Mouse (Mus musculus) cortical plate, adult 2 months (tissue): ENCODE data around the gene Mylk3. TPM values are rescaled to one million over a fixed set of nuclear protein-coding genes. Genes with fewer than 3 reads are reported as not detected.

Experiments used
- H3K27ac ChIP-seq: fragments of 200-500 bp; 2 replicates; pipeline ENCODE4 v1.5.1; 2012; ENCODE audit warnings: low read length, control low read depth, inconsistent platforms; ENCODE audit not compliant: insufficient read depth
- H3K4me1 ChIP-seq: fragments of 200-500 bp; 2 replicates; pipeline ENCODE4 v1.6.1; 2011; ENCODE audit warnings: low read length; ENCODE audit not compliant: control insufficient read depth, insufficient read depth
- H3K4me3 ChIP-seq: fragments of 200-500 bp; 2 replicates; pipeline ENCODE4 v1.5.1; 2011; ENCODE audit warnings: mild to moderate bottlenecking, low read length, control low read depth; ENCODE audit not compliant: insufficient read depth
- CTCF ChIP-seq: fragments of 200-500 bp; IDR thresholded peaks from 2 replicates; pipeline ENCODE4 v1.5.1; 2011; ENCODE audit warnings: mild to moderate bottlenecking, control low read depth, low read length; ENCODE audit not compliant: insufficient read depth; ENCODE audit errors: extremely low read depth
- POLR2A ChIP-seq: fragments of 200-500 bp; IDR thresholded peaks from 2 replicates; pipeline ENCODE4 v1.6.1; 2011; ENCODE audit warnings: mild to moderate bottlenecking, low read length, control low read depth; ENCODE audit not compliant: insufficient read depth; ENCODE audit errors: extremely low read depth
- polyA plus RNA-seq: library from polyadenylated mRNA; depleted of rRNA; stranded (reverse); fragments of >200 nt; gene quantifications from 2 replicates; pipeline ENCODE4 v1.2.3, GENCODE M21; 2012

Gene Mylk3
- polyA plus RNA-seq, 1 experiment, result 4.3 TPM

DNA sequence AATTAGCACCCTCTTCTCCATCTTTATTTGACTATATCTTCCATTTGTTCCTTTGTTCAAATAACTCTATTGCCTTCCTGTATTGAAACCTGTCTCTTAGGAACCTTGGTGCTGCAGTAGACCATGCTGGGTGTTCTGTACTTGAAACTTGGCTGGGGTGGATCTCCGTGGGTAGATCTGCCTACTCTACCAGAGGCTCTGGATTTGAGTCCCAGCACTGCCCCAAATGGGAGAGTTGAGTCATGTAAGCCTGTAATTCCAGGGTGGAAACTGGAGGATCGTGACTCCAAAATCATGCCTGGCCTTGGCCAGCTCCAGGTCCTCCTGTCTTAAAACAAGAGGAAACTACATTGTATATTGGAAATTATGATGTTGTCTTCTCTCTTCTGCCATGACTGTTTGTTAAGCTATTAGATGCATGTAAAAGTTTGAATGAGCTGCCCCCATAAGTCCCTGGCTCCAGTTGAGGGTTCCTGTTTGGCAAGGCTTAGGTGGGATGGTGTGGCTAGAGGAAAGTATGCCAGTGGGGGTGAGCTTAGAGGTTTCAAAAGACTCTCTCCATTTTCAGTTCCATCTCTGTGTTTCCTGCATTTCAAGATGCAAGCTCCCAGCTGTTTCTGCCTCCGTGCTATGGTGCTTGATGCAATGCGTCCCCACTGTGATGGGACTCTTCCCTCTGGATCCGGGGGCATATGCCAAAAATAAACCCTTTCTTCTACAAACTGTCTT is 14.2 kb downstream of the Mylk3 start:
- TF ChIP-seq CTCF (no peak), POLR2A (no peak)
- Histone ChIP-seq H3K4me1 (no peaks in the 10 kb centered on the region), H3K4me3 (no peak overlapping the region), H3K27ac (no peak overlapping the region)

- TF ChIP-seq CTCF, result no peak
- TF ChIP-seq POLR2A, result no peak
- Histone ChIP-seq H3K4me3 (no peak overlapping the region), H3K4me1 (no peaks in the 10 kb centered on the region), H3K27ac (no peak overlapping the region)
Measured at GRCm38 (mm10) chr8:85365176-85365575, 21.0 kb downstream of the Mylk3 start.

- Histone ChIP-seq H3K4me1 (no peaks in the 10 kb centered on the region), H3K27ac (no peak overlapping the region), H3K4me3 (no peak overlapping the region)
- TF ChIP-seq POLR2A (no peak), CTCF (no peak)
Measured at GRCm38 (mm10) chr8:85364628-85365027, 21.5 kb downstream of the Mylk3 start.

DNA sequence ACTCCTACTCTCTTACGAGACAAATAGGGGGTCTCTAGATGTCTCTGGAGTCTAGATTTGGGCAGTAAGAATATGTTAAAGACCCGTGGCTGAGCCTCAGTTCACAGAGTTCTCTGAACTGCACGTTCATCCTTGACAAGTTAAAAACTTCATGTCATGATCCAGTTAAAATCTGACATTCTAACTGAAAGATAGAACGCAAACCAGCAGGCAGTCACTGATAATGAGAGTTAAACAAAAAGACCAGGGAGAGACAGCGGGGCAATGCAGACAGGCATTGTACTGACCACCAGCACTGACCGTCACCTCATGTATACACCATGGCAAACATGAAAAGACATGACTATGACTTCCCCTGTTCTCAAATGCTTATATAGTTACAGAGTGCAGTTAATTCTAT is 22.7 kb downstream of the Mylk3 start:
- TF ChIP-seq CTCF (no peak), POLR2A (no peak)
- Histone ChIP-seq H3K4me1 (no peaks in the 10 kb centered on the region), H3K4me3 (no peak overlapping the region), H3K27ac (no peak overlapping the region)

DNA sequence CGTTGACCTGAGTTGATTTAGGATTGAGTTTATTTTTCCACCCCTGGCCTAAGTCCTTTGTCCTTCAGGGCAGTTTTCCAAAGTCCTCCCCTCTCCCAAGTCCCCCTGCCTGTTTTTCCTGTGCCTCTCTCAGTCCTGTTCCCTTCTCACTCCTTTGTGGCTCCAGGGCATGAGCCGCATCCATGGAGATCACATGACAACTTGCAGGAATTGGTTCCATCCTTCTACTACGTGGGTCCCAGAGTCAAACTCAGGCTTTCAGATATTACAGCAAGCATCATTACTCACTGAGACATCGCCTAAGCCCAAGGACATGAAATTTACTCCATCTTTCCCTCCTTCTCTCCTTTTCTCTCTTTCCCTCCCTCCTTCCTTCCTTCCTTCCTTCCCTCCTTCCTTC is 23.9 kb downstream of the Mylk3 start:
- Histone ChIP-seq H3K4me3 (no peak overlapping the region), H3K27ac (no peak overlapping the region), H3K4me1 (no peaks in the 10 kb centered on the region)
- TF ChIP-seq POLR2A, result no peak
- TF ChIP-seq CTCF, result no peak

- no peak for TF ChIP-seq CTCF
- Histone ChIP-seq H3K4me1 (no peaks in the 10 kb centered on the region), H3K4me3 (no peak overlapping the region), H3K27ac (no peak overlapping the region)
Measured at GRCm38 (mm10) chr8:85353287-85353686, 32.9 kb downstream of the Mylk3 start.

- no peaks in the 10 kb centered on the region for H3K4me1 ChIP-seq
- H3K27ac ChIP-seq, result no peak overlapping the region
- H3K4me3 ChIP-seq, result no peak overlapping the region
- TF ChIP-seq CTCF (no peak), POLR2A (no peak)
Measured at GRCm38 (mm10) chr8:85339871-85340573, 46.1 kb downstream of the Mylk3 start.

- H3K27ac ChIP-seq, result no peak overlapping the region
- H3K4me1 ChIP-seq, result no peaks in the 10 kb centered on the region
- H3K4me3 ChIP-seq, result no peak overlapping the region
- TF ChIP-seq CTCF (no peak), POLR2A (no peak)
Measured at GRCm38 (mm10) chr8:85337681-85338080, 48.5 kb downstream of the Mylk3 start.

- Histone ChIP-seq H3K4me3 (no peak overlapping the region), H3K27ac (no peak overlapping the region), H3K4me1 (no peaks in the 10 kb centered on the region)
- no peak for TF ChIP-seq POLR2A
- no peak for TF ChIP-seq CTCF
Measured at GRCm38 (mm10) chr8:85336211-85336933, 49.8 kb downstream of the Mylk3 start.
